Mouse (Mus musculus) adrenal gland, adult (tissue): ENCODE data around the gene Kcnab2.
A peak's percentile ranks its signal among the peaks of the same experiment; 100 is the strongest.

Experiments
- DNase-seq, 2 experiments: peaks; one replicate each; pipeline ENCODE4 v3.0.0; 2022 to 2023; ENCODE audit warnings: low spot score in 1 of 2; ENCODE audit not compliant: inconsistent age in 2 of 2

Kcnab2 gene

GRCm38 (mm10) chr4:152477466-152478223 lies at the start of gene Kcnab2:
TSS of gene Kcnab2 (minus strand) at chr4:152477871.
- DNase-seq: peak; percentile 99 to 100

- DNase-seq: peak; percentile 32 to 74
Observed at GRCm38 (mm10) chr4:152520083-152520482, 42.4 kb upstream of the Kcnab2 start.

- no peak for DNase-seq
Observed at GRCm38 (mm10) chr4:152519106-152519505, 41.4 kb upstream of the Kcnab2 start.

GRCm38 (mm10) chr4:152514884-152515283 lies 37.2 kb upstream of the Kcnab2 start:
- peak in 1 of 2 experiments; percentile 15 for DNase-seq

GRCm38 (mm10) chr4:152512221-152512925 lies 34.7 kb upstream of the Kcnab2 start:
- no peak for DNase-seq

- DNase-seq: peak; percentile 63 to 88
Observed at GRCm38 (mm10) chr4:152494360-152494879, 16.7 kb upstream of the Kcnab2 start.

GRCm38 (mm10) chr4:152491250-152491899 lies 13.7 kb upstream of the Kcnab2 start:
- peak; percentile 63 to 87 for DNase-seq

- no peak for DNase-seq
Observed at GRCm38 (mm10) chr4:152490311-152490710, 12.6 kb upstream of the Kcnab2 start.

- no peak for DNase-seq
Observed at GRCm38 (mm10) chr4:152488046-152488445, 10.4 kb upstream of the Kcnab2 start.

- no peak for DNase-seq
Observed at GRCm38 (mm10) chr4:152480426-152480825, 2.8 kb upstream of the Kcnab2 start.

GRCm38 (mm10) chr4:152478224-152478567 lies 525 bp upstream of the Kcnab2 start:
- DNase-seq: no peak

GRCm38 (mm10) chr4:152477106-152477465 lies 585 bp downstream of the Kcnab2 start:
- no peak for DNase-seq

- DNase-seq: peak; percentile 28 to 35
Observed at GRCm38 (mm10) chr4:152476427-152477023, 1.1 kb downstream of the Kcnab2 start, which contains the start of gene Nphp4. TSS of gene Nphp4 (plus strand) at chr4:152476706.

GRCm38 (mm10) chr4:152475941-152476340 lies 1.7 kb downstream of the Kcnab2 start:
- DNase-seq: peak in 1 of 2 experiments; percentile 32

- no peak for DNase-seq
Observed at GRCm38 (mm10) chr4:152467951-152468350, 9.7 kb downstream of the Kcnab2 start.

- DNase-seq: no peak
Observed at GRCm38 (mm10) chr4:152466601-152467000, 11.1 kb downstream of the Kcnab2 start.

- no peak for DNase-seq
Observed at GRCm38 (mm10) chr4:152465116-152465515, 12.6 kb downstream of the Kcnab2 start.

GRCm38 (mm10) chr4:152463147-152463546 lies 14.5 kb downstream of the Kcnab2 start:
- DNase-seq: no peak

GRCm38 (mm10) chr4:152462516-152462915 lies 15.2 kb downstream of the Kcnab2 start:
- no peak for DNase-seq

- DNase-seq: no peak
Observed at GRCm38 (mm10) chr4:152457673-152458072, 20.0 kb downstream of the Kcnab2 start.

- no peak for DNase-seq
Observed at GRCm38 (mm10) chr4:152456609-152457008, 21.1 kb downstream of the Kcnab2 start.
